Mouse (Mus musculus) hindbrain, embryonic 13.5 days (tissue): ENCODE measurements around the gene Map3k4. TPM values are rescaled to one million over a fixed set of nuclear protein-coding genes. Genes with fewer than 3 reads are reported as not detected.

Experiments used
- ATAC-seq: fragments of 200-750 bp; cut with Nextera tagmentation; 2 replicates; pipeline ENCODE4 v1.8.0; 2017; ENCODE audit warnings: moderate TSS enrichment; ENCODE audit not compliant: low FRiP score
- H3K27ac ChIP-seq: fragments of 300-500 bp; sonication (generic); 2 replicates; pipeline ENCODE4 v1.5.1; 2015; ENCODE audit warnings: inconsistent platforms, mild to moderate bottlenecking, moderate library complexity
- H3K27me3 ChIP-seq: fragments of 300-500 bp; sonication (generic); 2 replicates; pipeline ENCODE4 v1.6.1; 2015; ENCODE audit warnings: mild to moderate bottlenecking, inconsistent platforms
- H3K36me3 ChIP-seq: fragments of 300-500 bp; sonication (generic); 2 replicates; pipeline ENCODE4 v1.6.1; 2015; ENCODE audit warnings: mild to moderate bottlenecking, inconsistent platforms
- H3K4me1 ChIP-seq: fragments of 300-500 bp; sonication (generic); replicated peaks from 2 replicates; pipeline ENCODE4 v1.6.1; 2015; ENCODE audit warnings: inconsistent platforms
- H3K4me2 ChIP-seq: fragments of 300-500 bp; sonication (generic); 2 replicates; pipeline ENCODE4 v1.6.1; 2015; ENCODE audit warnings: inconsistent platforms, mild to moderate bottlenecking, moderate library complexity
- H3K4me3 ChIP-seq: fragments of 300-500 bp; sonication (generic); 2 replicates; pipeline ENCODE4 v1.5.1; 2015; ENCODE audit warnings: mild to moderate bottlenecking, inconsistent platforms
- H3K9ac ChIP-seq: fragments of 300-500 bp; sonication (generic); 2 replicates; pipeline ENCODE4 v1.6.1; 2015; ENCODE audit warnings: mild to moderate bottlenecking, inconsistent platforms
- H3K9me3 ChIP-seq: fragments of 300-500 bp; sonication (generic); 2 replicates; pipeline ENCODE4 v1.6.1; 2016; ENCODE audit warnings: inconsistent platforms
- WGBS: fragments of 180-500 bp; shearing (Covaris S2); methylation state at CpG from one replicate; pipeline ENCODE4 v1.1.7; 2015; 5-methylcytosine and 5-hydroxymethylcytosine counted together
- polyA plus RNA-seq: library from polyadenylated mRNA; unstranded; fragments of >200 nt; fragmentation: Nextera tagmentation; extraction: Ambion mirVana; gene quantifications from 2 replicates; pipeline ENCODE4 v1.2.1, GENCODE M21; 2015

Gene Map3k4
- polyA plus RNA-seq, 1 experiment from 2014 or later: 41.1 TPM

GRCm38 (mm10) chr17:12327847-12328518, 9.4 kb upstream of the Map3k4 start:
- no peak overlapping the region for H3K27ac ChIP-seq
- no peaks in the 10 kb centered on the region for H3K27me3 ChIP-seq
- no peak overlapping the region for H3K4me3 ChIP-seq
- 43% methylated on average over 14 of the region's 14 CpGs for WGBS
- H3K9ac ChIP-seq: no peak overlapping the region; the same call in 1 of the 2 replicates
- 0 out of 2 replicates have a peak overlapping the region, but pooled peaks have one; percentile 11 for H3K4me2 ChIP-seq
- H3K4me1 ChIP-seq: peaks cover 16% of the 10 kb centered on the region
- ATAC-seq: peak; percentile 39; the same call in 1 of the 2 replicates
- H3K9me3 ChIP-seq: no peaks in the 10 kb centered on the region
- H3K36me3 ChIP-seq: peaks cover 10% of the 10 kb centered on the region

- Histone ChIP-seq H3K36me3 (peaks cover 1% of the 10 kb centered on the region), H3K4me3 (no peak overlapping the region), H3K4me2 (peak overlapping the region; percentile 30), H3K27ac (no peak overlapping the region; the same call in 1 of the 2 replicates), H3K4me1 (peaks cover 37% of the 10 kb centered on the region), H3K27me3 (no peaks in the 10 kb centered on the region), H3K9me3 (no peaks in the 10 kb centered on the region), H3K9ac (no peak overlapping the region)
- 92% methylated on average over 7 of the region's 7 CpGs for WGBS
- no peak for ATAC-seq
Observed at GRCm38 (mm10) chr17:12319786-12320185, 1.2 kb upstream of the Map3k4 start.

DNA sequence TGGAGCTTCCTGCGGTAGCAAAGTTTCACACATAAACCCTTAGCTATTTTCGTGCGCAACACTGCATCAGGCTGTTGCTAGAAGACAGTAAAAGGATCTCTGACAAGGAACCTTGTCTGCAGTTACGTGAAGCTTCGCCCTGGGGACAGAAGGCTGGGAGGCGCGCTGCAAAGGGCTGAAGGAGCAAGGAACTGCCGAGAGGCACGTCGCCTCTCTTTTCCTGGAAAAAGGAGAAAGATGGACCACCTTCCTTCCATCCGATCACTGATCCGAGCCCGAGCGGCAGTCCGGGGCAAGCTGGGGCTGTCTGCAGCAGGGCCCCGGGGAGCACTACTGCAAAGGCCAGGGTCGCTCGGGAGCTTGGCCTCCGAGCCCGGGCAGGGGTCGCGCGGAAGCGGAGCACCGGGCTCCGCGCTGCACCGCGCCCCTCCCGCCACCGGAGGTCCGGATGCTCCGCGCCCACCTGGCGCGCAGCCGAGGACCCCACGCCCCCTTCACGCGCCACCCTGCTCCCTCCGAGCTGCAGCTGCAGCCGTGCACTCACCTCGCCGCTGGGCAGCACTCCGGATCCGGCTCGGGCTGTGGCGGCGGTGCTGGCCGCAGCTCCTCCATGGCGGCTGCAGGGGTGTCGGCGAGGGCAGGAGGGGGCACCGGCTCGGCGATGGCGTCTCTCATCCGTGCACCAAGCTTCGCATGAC, 493 bp downstream of the Map3k4 start:
- no peaks in the 10 kb centered on the region for H3K9me3 ChIP-seq
- peak overlapping the region; percentile 95 for H3K9ac ChIP-seq
- WGBS: under 1% methylated on average over 59 of the region's 59 CpGs
- no peaks in the 10 kb centered on the region for H3K36me3 ChIP-seq
- H3K4me3 ChIP-seq: peak overlapping the region; percentile 92
- peak; percentile 90 for ATAC-seq
- no peaks in the 10 kb centered on the region for H3K27me3 ChIP-seq
- peak overlapping the region; percentile 99 for H3K27ac ChIP-seq
- H3K4me1 ChIP-seq: peaks cover 42% of the 10 kb centered on the region
- H3K4me2 ChIP-seq: peak overlapping the region; percentile 78

DNA sequence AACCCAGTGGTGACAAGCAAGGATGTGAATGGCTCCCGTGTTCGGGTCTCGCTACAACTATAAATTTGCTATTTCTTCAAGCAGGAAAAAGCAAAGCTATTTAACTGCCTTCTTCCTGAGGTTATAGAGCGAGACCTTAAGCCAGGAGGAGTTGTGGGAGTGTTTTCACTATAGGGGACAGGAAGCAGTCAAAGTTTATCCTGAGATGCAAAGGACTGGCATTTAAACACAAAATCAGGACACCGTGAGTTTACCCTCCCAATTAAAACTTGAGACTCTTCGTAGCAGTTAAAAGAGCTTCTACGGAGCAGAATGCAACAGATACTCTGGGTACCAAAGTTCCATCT, 1.0 kb downstream of the Map3k4 start:
- no peak for ATAC-seq
- Histone ChIP-seq H3K4me1 (peaks cover 42% of the 10 kb centered on the region), H3K36me3 (no peaks in the 10 kb centered on the region), H3K4me3 (peak overlapping the region; percentile 92), H3K27me3 (no peaks in the 10 kb centered on the region), H3K4me2 (peak overlapping the region; percentile 78), H3K27ac (peak overlapping the region; percentile 99), H3K9me3 (no peaks in the 10 kb centered on the region), H3K9ac (peak overlapping the region; percentile 95)
- WGBS: 6% methylated on average over 7 of the region's 7 CpGs

GRCm38 (mm10) chr17:12316251-12316650, 2.3 kb downstream of the Map3k4 start:
- no peak for ATAC-seq
- Histone ChIP-seq H3K4me1 (peaks cover 42% of the 10 kb centered on the region), H3K36me3 (no peaks in the 10 kb centered on the region), H3K27me3 (no peaks in the 10 kb centered on the region), H3K4me2 (peak overlapping the region; percentile 40), H3K27ac (no peak overlapping the region), H3K9ac (0 out of 2 replicates have a peak overlapping the region, but pooled peaks have one; percentile 43), H3K4me3 (0 out of 2 replicates have a peak overlapping the region, but pooled peaks have one; percentile 19), H3K9me3 (no peaks in the 10 kb centered on the region)
- WGBS: 89% methylated on average over 13 of the region's 13 CpGs

GRCm38 (mm10) chr17:12312248-12312647, 6.3 kb downstream of the Map3k4 start:
- no peaks in the 10 kb centered on the region for H3K27me3 ChIP-seq
- no peaks in the 10 kb centered on the region for H3K9me3 ChIP-seq
- no peaks in the 10 kb centered on the region for H3K36me3 ChIP-seq
- no peak for ATAC-seq
- H3K27ac ChIP-seq: no peak overlapping the region
- 91% methylated on average over 6 of the region's 6 CpGs for WGBS
- H3K4me2 ChIP-seq: no peak overlapping the region
- no peak overlapping the region for H3K9ac ChIP-seq
- no peak overlapping the region for H3K4me3 ChIP-seq
- H3K4me1 ChIP-seq: peaks cover 40% of the 10 kb centered on the region

DNA sequence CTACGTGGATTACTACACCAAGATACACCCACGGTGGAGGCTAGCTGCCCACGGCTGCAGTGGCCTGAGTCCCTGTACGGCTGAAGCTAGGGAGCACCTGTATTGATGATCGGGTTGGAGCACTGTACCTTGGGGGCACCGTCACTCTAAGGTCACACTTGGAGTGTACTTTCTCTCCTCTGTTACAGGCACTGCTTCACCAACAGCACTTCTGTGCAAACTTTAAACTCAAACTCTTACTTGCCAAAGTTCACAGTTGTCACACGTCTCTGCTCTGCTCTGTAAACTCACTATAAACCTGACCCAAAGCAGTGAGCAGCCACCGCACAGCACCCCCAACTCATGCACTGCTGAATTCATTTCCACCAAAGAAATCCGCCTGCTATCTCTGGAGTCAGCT, 9.1 kb downstream of the Map3k4 start:
- Histone ChIP-seq H3K27me3 (no peaks in the 10 kb centered on the region), H3K36me3 (no peaks in the 10 kb centered on the region), H3K9me3 (no peaks in the 10 kb centered on the region), H3K9ac (no peak overlapping the region), H3K4me1 (peaks cover 22% of the 10 kb centered on the region), H3K27ac (no peak overlapping the region), H3K4me3 (no peak overlapping the region), H3K4me2 (no peak overlapping the region)
- ATAC-seq: no peak
- 94% methylated on average over 9 of the region's 9 CpGs for WGBS

- Histone ChIP-seq H3K9me3 (no peaks in the 10 kb centered on the region), H3K27me3 (no peaks in the 10 kb centered on the region), H3K36me3 (no peaks in the 10 kb centered on the region), H3K4me3 (no peak overlapping the region), H3K27ac (no peak overlapping the region), H3K4me2 (no peak overlapping the region), H3K9ac (no peak overlapping the region), H3K4me1 (peaks cover 20% of the 10 kb centered on the region)
- WGBS: 79% methylated on average over 8 of the region's 8 CpGs
- ATAC-seq: no peak
Observed at GRCm38 (mm10) chr17:12309059-12309458, 9.5 kb downstream of the Map3k4 start.

DNA sequence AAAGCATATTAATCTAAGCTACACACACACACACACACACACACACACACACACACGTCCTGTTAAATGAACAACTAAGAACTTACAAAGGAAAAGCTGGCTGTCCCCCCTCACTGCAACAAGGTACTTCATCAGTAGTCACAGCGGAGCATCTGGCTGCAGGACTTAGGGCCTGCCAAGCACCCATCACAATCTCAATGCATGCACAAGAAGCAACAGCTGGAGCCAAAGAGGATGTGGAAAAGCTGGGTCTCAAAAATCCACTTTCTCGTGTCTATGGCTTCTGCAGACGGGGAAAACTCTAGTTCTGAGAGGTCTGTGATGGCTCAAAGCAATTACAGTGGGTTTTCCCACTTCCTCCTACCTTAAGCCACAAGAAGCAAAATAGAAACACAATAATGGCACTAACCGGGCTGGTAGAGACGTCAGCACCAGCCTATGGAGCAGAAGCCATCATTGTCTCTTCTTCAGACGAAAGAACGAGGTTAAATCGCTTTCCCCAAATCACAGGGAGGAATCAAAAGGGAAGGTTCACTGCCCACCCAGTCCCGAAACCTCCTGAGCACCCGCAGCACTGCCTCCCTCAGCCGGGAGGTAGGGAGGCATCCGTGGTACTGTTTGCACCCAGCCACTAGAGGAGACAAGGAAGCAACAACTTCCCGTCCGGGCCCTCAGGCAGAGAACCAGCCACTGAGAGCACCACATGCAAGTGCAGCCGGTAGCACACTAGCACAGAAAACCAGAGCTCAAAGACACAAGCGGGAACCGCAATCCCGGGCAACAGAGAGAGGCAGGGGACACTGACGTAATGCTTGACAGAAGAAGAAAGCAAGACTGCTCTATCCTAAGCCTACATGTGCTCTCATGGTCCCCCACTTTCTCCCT, 11.1 kb downstream of the Map3k4 start:
- 87% methylated on average over 20 of the region's 20 CpGs for WGBS
- H3K4me2 ChIP-seq: no peak overlapping the region
- H3K27ac ChIP-seq: no peak overlapping the region
- no peaks in the 10 kb centered on the region for H3K36me3 ChIP-seq
- ATAC-seq: no peak
- H3K27me3 ChIP-seq: no peaks in the 10 kb centered on the region
- peaks cover 22% of the 10 kb centered on the region; the same call in 1 of the 2 replicates for H3K4me1 ChIP-seq
- no peak overlapping the region for H3K4me3 ChIP-seq
- no peaks in the 10 kb centered on the region for H3K9me3 ChIP-seq
- H3K9ac ChIP-seq: no peak overlapping the region

DNA sequence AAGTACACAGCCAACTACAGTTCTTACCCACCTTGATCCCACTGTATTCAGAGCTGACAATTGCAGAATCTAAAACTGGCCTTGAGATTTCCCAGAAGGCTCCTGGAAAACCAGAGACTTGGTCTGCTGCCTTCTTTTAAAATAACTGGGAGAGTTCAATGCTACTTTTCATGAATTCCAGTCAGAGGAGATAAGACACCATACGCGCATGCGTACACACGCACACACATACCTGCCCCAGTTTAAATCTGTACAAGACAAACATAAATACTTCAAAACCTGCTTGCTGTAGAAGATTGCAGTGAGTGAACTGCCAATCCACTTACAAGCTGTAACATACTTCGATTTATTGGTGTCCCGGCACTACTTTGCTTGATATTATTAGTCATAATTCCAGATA, 13.9 kb downstream of the Map3k4 start:
- Histone ChIP-seq H3K4me1 (peaks cover 47% of the 10 kb centered on the region), H3K4me3 (no peak overlapping the region), H3K9ac (no peak overlapping the region), H3K36me3 (no peaks in the 10 kb centered on the region), H3K4me2 (no peak overlapping the region), H3K27ac (no peak overlapping the region), H3K9me3 (no peaks in the 10 kb centered on the region), H3K27me3 (no peaks in the 10 kb centered on the region)
- no peak for ATAC-seq
- 95% methylated on average over 6 of the region's 6 CpGs for WGBS

DNA sequence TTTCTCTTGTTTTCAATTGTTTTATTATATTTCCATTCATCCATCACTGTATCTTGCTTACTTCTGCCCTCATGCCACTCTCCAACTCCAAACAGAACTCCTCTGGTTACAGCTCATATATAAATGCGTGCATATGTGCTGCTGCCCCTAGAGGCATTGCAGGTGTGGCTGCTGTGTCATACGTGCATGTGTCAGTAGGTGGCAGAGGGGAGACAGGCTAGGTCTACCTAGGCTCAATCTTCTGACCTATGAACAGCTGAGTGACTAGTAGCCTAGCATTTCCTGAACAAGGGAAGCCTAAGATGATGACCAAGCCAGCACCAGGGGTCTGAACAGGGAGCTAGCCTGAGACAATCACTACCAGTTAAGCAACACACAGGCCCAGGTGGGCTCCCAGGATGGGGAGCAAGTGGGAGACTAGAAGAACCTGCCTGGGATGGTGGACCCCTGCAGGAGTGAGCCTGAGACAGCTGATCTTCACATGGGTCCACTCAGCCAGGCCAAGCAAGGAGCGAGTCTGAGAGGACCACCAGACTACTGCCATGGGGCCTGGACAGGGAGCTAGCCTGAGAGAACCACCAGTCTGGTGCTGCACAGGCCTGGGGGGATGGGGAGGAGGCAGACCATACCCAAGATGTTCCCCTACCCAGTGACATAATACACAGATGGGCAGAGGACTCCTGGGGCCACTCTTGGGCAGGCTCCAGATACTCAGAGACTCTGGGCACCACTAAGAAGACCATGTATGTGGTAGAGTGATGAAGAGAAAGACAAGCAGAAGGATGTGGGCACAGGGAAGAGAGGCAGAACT, 17.5 kb downstream of the Map3k4 start:
- Histone ChIP-seq H3K27ac (no peak overlapping the region), H3K4me1 (peaks cover 50% of the 10 kb centered on the region), H3K27me3 (no peaks in the 10 kb centered on the region), H3K9ac (no peak overlapping the region; the same call in 1 of the 2 replicates), H3K4me2 (no peak overlapping the region), H3K4me3 (no peak overlapping the region), H3K9me3 (no peaks in the 10 kb centered on the region), H3K36me3 (no peaks in the 10 kb centered on the region)
- 49% methylated on average over 3 of the region's 3 CpGs for WGBS
- ATAC-seq: peak; percentile 65
